Mouse (Mus musculus) stomach, postnatal 0 days (tissue): ENCODE results near the gene Nfib.

ENCODE experiments used
- CTCF ChIP-seq: IDR thresholded peaks from 2 replicates; pipeline ENCODE4 v1.5.1; 2016; ENCODE audit warnings: antibody characterized with exemption, low read depth, mild to moderate bottlenecking, moderate library complexity
- EP300 ChIP-seq: optimal IDR thresholded peaks from 2 replicates; pipeline ENCODE3; 2016; ENCODE audit warnings: antibody characterized with exemption

DNA sequence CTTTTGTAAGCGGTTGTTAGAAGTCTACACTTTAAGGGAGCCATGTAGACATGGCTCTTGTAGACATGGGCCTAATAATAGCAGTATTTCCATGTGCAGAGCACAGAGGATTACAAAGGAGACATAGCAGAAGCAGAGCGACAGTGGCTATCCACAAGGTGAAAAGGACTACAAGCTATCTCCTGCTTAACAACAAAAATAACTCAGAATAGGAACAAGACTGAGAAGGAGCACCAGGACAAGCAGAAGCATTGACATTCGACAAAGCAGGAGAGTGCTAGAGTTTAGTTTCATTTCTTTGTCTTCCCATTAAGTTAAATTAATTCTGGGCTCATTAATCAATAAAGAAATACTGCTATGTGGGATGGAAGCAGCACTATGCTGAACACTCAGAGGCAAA lies 372.1 kb downstream of the Nfib start:
- no peak for TF ChIP-seq CTCF
- TF ChIP-seq EP300, result no peak
